Mouse (Mus musculus): ENCODE measurements around the gene Gm49673. TPM values are rescaled to one million over a fixed set of nuclear protein-coding genes. Genes with fewer than 3 reads are reported as not detected.

Gm49673 gene
- polyA plus RNA-seq, 1 experiment from 2014 or later, result 0.58 TPM

Other genes starting within 250 kb of the Gm49673 start
- gene Tagap, start 221.8 kb downstream of the Gm49673 start, polyA plus RNA-seq (2014; fragmentation: Nextera tagmentation; extraction: Ambion mirVana), result 0.66 and 0.93 TPM in 2 replicates
- gene Rsph3a, start 202.2 kb downstream of the Gm49673 start, polyA plus RNA-seq (2014; fragmentation: Nextera tagmentation; extraction: Ambion mirVana), result 50.9 and 67.2 TPM in 2 replicates
- 35.3 and 37.9 TPM in 2 replicates for gene Rnaset2a, start 309 bp upstream of the Gm49673 start, polyA plus RNA-seq (2014; fragmentation: Nextera tagmentation; extraction: Ambion mirVana)
- gene Fgfr1op, start 17.7 kb upstream of the Gm49673 start, polyA plus RNA-seq (2014; fragmentation: Nextera tagmentation; extraction: Ambion mirVana), result 31.1 and 50.4 TPM in 2 replicates
- not detected in 2 replicates for gene Ccr6, start 88.3 kb upstream of the Gm49673 start, polyA plus RNA-seq (2014; fragmentation: Nextera tagmentation; extraction: Ambion mirVana)
- gene Mpc1, start 135.1 kb upstream of the Gm49673 start, polyA plus RNA-seq (2014; fragmentation: Nextera tagmentation; extraction: Ambion mirVana), result 145 and 173 TPM in 2 replicates
- gene Sft2d1, start 163.3 kb upstream of the Gm49673 start, polyA plus RNA-seq (2014; fragmentation: Nextera tagmentation; extraction: Ambion mirVana), result 68.2 and 97.2 TPM in 2 replicates
- gene Prr18, start 189.7 kb upstream of the Gm49673 start, polyA plus RNA-seq (2014; fragmentation: Nextera tagmentation; extraction: Ambion mirVana), result 0.43 and 0.49 TPM in 2 replicates
- 0.19 and 0.46 TPM in 2 replicates for gene T2, start 208.2 kb upstream of the Gm49673 start, polyA plus RNA-seq (2014; fragmentation: Nextera tagmentation; extraction: Ambion mirVana)

All from kidney, embryonic 14.5 days (tissue).